Mouse (Mus musculus) G1E (cell line): ENCODE results near the gene Gm10282. TPM values are rescaled to one million over a fixed set of nuclear protein-coding genes. Genes with fewer than 3 reads are reported as not detected.

Source experiments
- ATAC-seq: 2 replicates; pipeline ENCODE4 v1.8.0; 2016; ENCODE audit warnings: mild to moderate bottlenecking; ENCODE audit not compliant: insufficient number of reproducible peaks, poor library complexity, low FRiP score, severe bottlenecking; ENCODE audit errors: extremely low read depth
- DNase-seq: peaks from one replicate; pipeline ENCODE4 v3.0.0; 2012; ENCODE audit warnings: low spot score
- H3K27me3 ChIP-seq: 2 replicates; pipeline ENCODE4 v1.6.1; 2012; ENCODE audit warnings: mild to moderate bottlenecking, low read length, inconsistent platforms; ENCODE audit not compliant: insufficient read depth
- H3K36me3 ChIP-seq: replicated peaks from 2 replicates; pipeline ENCODE3; 2012; ENCODE audit warnings: mild to moderate bottlenecking, inconsistent platforms
- H3K4me1 ChIP-seq: 2 replicates; pipeline ENCODE4 v1.6.1; 2012; ENCODE audit warnings: low read depth, low read length, inconsistent platforms, mixed read lengths; ENCODE audit not compliant: insufficient read depth
- H3K4me3 ChIP-seq: 2 replicates; pipeline ENCODE4 v1.5.1; 2012; ENCODE audit warnings: low read depth, mild to moderate bottlenecking, inconsistent platforms, low read length, moderate library complexity, mixed read lengths
- H3K9me3 ChIP-seq: replicated peaks from 2 replicates; pipeline ENCODE4 v1.6.1; 2012; ENCODE audit warnings: inconsistent platforms
- CTCF ChIP-seq: IDR thresholded peaks from 2 replicates; pipeline ENCODE4 v1.5.1; 2012; ENCODE audit warnings: low read depth, low read length, inconsistent platforms, mixed read lengths
- GATA1 ChIP-seq: IDR thresholded peaks from 2 replicates; pipeline ENCODE4 v1.6.1; 2012; ENCODE audit warnings: borderline replicate concordance, low read length, inconsistent platforms, mixed read lengths
- GATA2 ChIP-seq: IDR thresholded peaks from 2 replicates; pipeline ENCODE4 v1.6.1; 2012; ENCODE audit warnings: low read depth, low read length, inconsistent platforms, borderline replicate concordance
- POLR2AphosphoS5 ChIP-seq: IDR thresholded peaks from 2 replicates; pipeline ENCODE4 v1.6.1; 2012; ENCODE audit warnings: low read depth, low read length, inconsistent platforms; ENCODE audit not compliant: insufficient replicate concordance
- TAL1 ChIP-seq: conservative IDR thresholded peaks from 2 replicates; pipeline ENCODE4 v1.6.1; 2012; ENCODE audit warnings: low read depth, low read length, inconsistent platforms, mixed read lengths
- polyA plus RNA-seq: library from polyadenylated mRNA; stranded (reverse); fragments of >175 nt; gene quantifications from 2 replicates; pipeline ENCODE4 v1.2.3, GENCODE M21; 2012
- total RNA-seq, 2 experiments: library from RNA; stranded (forward) in 1 of 2; stranded (reverse) in 1 of 2; fragments of 200-1000 nt in 1 of 2; fragments of >200 nt in 1 of 2; fragmentation: Nextera tagmentation in 1 of 2; gene quantifications; 2 replicates each; pipeline ENCODE4 v1.2.3; 2014 to 2017

Gm10282 gene
- total and polyA plus RNA-seq, 3 experiments: 84.2 to 164 (median 87.9) TPM

DNA sequence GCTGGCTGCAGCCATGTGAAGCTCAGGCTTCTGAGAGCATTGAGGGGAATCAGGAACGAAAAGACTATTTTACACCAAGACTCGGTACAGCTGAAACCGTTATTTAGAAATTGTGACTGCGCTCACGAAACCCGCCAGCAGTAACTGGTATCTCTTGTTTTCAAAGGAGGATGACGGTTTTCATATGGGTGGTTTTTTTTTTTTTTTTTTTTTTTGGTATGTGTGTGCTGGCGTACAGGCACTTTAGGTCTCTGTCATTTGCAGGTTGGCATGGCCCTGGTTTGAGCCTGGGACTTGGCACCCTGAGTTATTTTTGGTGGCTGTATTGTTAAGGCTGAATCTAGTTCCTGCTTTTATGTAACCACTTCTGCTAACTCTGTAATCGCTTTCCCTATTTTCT is 44.8 kb upstream of the Gm10282 start:
- DNase-seq: no peak

DNA sequence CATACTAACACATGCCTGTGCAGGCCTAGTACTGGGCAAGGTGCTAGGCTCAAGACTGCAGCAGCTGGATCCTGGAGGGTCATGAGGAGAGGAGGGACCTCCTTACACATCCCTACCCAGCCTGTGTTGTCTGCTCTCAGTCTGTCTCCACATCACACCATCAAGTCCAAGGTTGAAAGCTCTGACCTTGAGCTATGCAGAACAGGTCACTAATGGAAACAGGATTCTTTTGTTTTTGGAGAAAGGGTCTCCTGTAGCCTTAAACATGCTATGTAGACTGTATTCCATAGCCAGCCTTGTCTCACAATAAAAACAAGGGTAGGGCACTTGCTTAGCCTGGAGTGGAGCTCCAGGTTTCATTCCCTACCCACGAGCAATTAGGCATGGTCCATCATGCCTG is 43.9 kb upstream of the Gm10282 start:
- no peak for ATAC-seq
- Histone ChIP-seq H3K9me3 (no peaks in the 10 kb centered on the region), H3K36me3 (peaks cover 75% of the 10 kb centered on the region), H3K4me1 (peaks cover 56% of the 10 kb centered on the region), H3K4me3 (no peak overlapping the region), H3K27me3 (no peaks in the 10 kb centered on the region)
- no peak for TF ChIP-seq GATA1
- no peak for DNase-seq

More for the DNA sequence above, 44.8 kb upstream of the Gm10282 start:
- Histone ChIP-seq H3K9me3 (no peaks in the 10 kb centered on the region), H3K4me3 (no peak overlapping the region), H3K27me3 (no peaks in the 10 kb centered on the region), H3K4me1 (peaks cover 65% of the 10 kb centered on the region), H3K36me3 (peaks cover 71% of the 10 kb centered on the region)
- TF ChIP-seq GATA1 (no peak), CTCF (no peak), POLR2AphosphoS5 (no peak), TAL1 (no peak), GATA2 (no peak)
- ATAC-seq: no peak

GRCm38 (mm10) chr8:72348114-72348513 is 43.1 kb upstream of the Gm10282 start:
- Histone ChIP-seq H3K4me1 (peaks cover 47% of the 10 kb centered on the region), H3K4me3 (no peak overlapping the region), H3K27me3 (no peaks in the 10 kb centered on the region), H3K9me3 (no peaks in the 10 kb centered on the region), H3K36me3 (peaks cover 74% of the 10 kb centered on the region)
- TF ChIP-seq GATA2 (no peak), POLR2AphosphoS5 (no peak), CTCF (no peak), GATA1 (no peak), TAL1 (no peak)
- no peak for DNase-seq
- ATAC-seq: no peak

- TF ChIP-seq GATA1: no peak
- no peak for TF ChIP-seq CTCF
- TF ChIP-seq TAL1: no peak
- TF ChIP-seq POLR2AphosphoS5: no peak
- TF ChIP-seq GATA2: no peak
- peaks cover 74% of the 10 kb centered on the region for H3K36me3 ChIP-seq
Observed at GRCm38 (mm10) chr8:72347553-72347952, 42.5 kb upstream of the Gm10282 start.

DNA sequence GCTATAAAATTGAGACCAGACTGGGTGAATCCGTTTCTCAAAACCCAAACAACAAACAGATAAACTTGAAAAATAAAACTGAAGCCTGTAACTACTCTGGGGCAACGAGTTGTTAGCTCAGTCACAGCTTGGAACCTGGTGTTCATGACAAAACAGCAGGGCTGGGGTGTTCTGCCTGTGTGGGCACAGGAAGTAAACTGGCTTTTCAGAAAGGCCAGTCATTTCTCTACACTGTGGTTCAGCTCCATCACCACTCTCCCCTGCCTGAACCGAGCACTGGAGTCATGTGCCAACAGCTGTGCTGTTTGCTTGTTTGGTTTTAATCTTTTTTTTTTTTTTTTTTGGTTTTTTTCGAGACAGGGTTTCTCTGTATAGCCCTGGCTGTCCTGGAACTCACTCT is 38.7 kb upstream of the Gm10282 start:
- no peaks in the 10 kb centered on the region for H3K27me3 ChIP-seq
- DNase-seq: no peak

More at GRCm38 (mm10) chr8:72347553-72347952, 42.5 kb upstream of the Gm10282 start:
- Histone ChIP-seq H3K9me3 (no peaks in the 10 kb centered on the region), H3K4me3 (no peak overlapping the region), H3K27me3 (no peaks in the 10 kb centered on the region), H3K4me1 (peaks cover 42% of the 10 kb centered on the region)
- ATAC-seq (no peak), DNase-seq (no peak)

DNA sequence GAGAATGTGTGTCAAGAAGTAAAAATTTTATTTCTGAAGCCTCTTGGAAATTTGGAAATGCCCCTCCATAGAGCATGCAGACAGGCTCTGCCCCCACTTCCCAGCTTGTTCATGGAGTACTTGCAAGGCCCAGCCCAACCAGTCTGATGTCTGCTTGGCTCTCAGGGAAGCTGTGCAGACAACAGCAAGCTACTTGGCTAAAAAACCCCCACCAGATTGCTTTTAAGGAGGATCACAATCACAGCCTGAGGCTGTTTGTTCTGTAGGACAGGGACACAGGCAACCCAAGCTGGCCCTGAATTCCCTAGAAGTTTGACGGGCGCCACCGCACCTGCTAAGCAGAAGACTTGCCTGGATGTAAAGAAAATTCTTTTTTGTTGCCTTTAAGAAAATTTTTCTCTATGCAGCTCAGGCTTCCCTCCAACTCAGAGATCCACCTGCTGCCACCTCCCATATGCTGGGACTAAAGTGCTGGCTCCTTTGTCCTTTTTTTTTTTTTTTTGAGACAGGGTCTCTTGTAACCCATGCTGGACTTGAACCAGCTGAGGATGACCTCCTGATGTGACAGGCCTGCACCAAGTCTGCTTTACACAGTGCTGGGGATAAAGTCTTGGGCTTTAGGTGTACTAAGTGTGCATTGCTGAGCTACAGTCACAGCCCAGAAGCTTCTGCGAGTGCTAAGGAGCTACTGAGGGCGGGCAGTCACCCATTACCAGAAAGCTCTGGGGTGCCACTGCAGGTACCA is 37.7 kb upstream of the Gm10282 start:
- H3K36me3 ChIP-seq: peaks cover 96% of the 10 kb centered on the region
- no peaks in the 10 kb centered on the region for H3K9me3 ChIP-seq
- no peaks in the 10 kb centered on the region for H3K27me3 ChIP-seq
- ATAC-seq (no peak), DNase-seq (no peak)
- no peak for TF ChIP-seq CTCF
- no peak for TF ChIP-seq TAL1
- TF ChIP-seq GATA1: no peak
- TF ChIP-seq GATA2: no peak
- TF ChIP-seq POLR2AphosphoS5: no peak
- H3K4me3 ChIP-seq: no peak overlapping the region
- peaks cover 6% of the 10 kb centered on the region for H3K4me1 ChIP-seq

More for the DNA sequence above, 38.7 kb upstream of the Gm10282 start:
- Histone ChIP-seq H3K9me3 (no peaks in the 10 kb centered on the region), H3K36me3 (peaks cover 96% of the 10 kb centered on the region), H3K4me3 (no peak overlapping the region), H3K4me1 (peaks cover 16% of the 10 kb centered on the region)
- TF ChIP-seq POLR2AphosphoS5 (no peak), GATA2 (no peak), CTCF (no peak), GATA1 (no peak), TAL1 (no peak)
- no peak for ATAC-seq

DNA sequence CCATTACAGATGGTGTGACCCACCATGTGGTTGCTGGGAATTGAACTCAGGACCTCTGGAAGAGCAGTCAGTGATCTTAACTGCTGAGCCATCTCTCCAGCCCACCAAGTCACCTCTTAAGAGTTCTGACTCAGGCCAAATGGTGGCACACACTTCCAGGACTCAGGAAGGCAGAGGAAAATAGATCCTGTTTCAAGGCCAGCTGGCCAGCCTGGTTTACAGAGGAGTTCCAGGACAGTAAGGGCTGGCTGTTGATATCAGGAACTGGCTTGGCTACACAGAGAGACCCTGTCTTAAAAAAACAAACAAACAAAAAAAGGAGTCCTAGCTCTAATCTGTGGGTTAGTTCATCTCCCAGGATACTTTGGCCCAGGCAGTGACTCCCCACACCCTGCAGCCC is 32.0 kb upstream of the Gm10282 start:
- H3K4me1 ChIP-seq: no peaks in the 10 kb centered on the region
- H3K9me3 ChIP-seq: no peaks in the 10 kb centered on the region
- no peak for ATAC-seq
- no peak for DNase-seq
- TF ChIP-seq GATA2 (no peak), GATA1 (no peak), POLR2AphosphoS5 (no peak), CTCF (no peak), TAL1 (no peak)
- no peak overlapping the region for H3K4me3 ChIP-seq
- H3K27me3 ChIP-seq: no peaks in the 10 kb centered on the region
- H3K36me3 ChIP-seq: peaks cover 61% of the 10 kb centered on the region
